Mouse (Mus musculus) kidney, postnatal 0 days (tissue): ENCODE results near the gene Relch. TPM values are rescaled to one million over a fixed set of nuclear protein-coding genes. Genes with fewer than 3 reads are reported as not detected.
A peak's percentile ranks its signal among the peaks of the same experiment; 100 is the strongest.

Experiments
- ATAC-seq: fragments of 200-750 bp; cut with Nextera tagmentation; replicated peaks from 2 replicates; pipeline ENCODE4 v1.8.0; 2017; ENCODE audit warnings: low read depth, moderate number of reproducible peaks, moderate TSS enrichment, moderate library complexity; ENCODE audit not compliant: low FRiP score
- DNase-seq: peaks from one replicate; pipeline ENCODE4 v3.0.0-alpha.2; 2016; ENCODE audit warnings: low spot score
- H3K27ac ChIP-seq: fragments of 300-500 bp; sonication (generic); 2 replicates; pipeline ENCODE4 v1.5.1; 2014; ENCODE audit warnings: mild to moderate bottlenecking
- H3K27me3 ChIP-seq: fragments of 300-500 bp; sonication (generic); 2 replicates; pipeline ENCODE4 v1.6.1; 2014; ENCODE audit warnings: low read length, mixed read lengths; ENCODE audit not compliant: insufficient read depth
- H3K36me3 ChIP-seq: fragments of 300-500 bp; sonication (generic); 2 replicates; pipeline ENCODE4 v1.6.1; 2014; ENCODE audit warnings: low read length, mixed read lengths; ENCODE audit not compliant: insufficient read depth
- H3K4me1 ChIP-seq: fragments of 300-500 bp; sonication (generic); replicated peaks from 2 replicates; pipeline ENCODE4 v1.6.1; 2014; ENCODE audit warnings: antibody characterized with exemption, low read length, mixed read lengths; ENCODE audit not compliant: insufficient read depth
- H3K4me2 ChIP-seq: fragments of 300-500 bp; sonication (generic); 2 replicates; pipeline ENCODE4 v1.6.1; 2014; ENCODE audit warnings: mild to moderate bottlenecking, low read length, moderate library complexity, mixed read lengths
- H3K4me3 ChIP-seq: fragments of 300-500 bp; sonication (generic); replicated peaks from 2 replicates; pipeline ENCODE4 v1.5.1; 2014; ENCODE audit warnings: low read depth, low read length
- H3K9ac ChIP-seq: fragments of 300-500 bp; sonication (generic); 2 replicates; pipeline ENCODE4 v1.6.1; 2014; ENCODE audit warnings: low read depth, low read length
- H3K9me3 ChIP-seq: fragments of 300-500 bp; sonication (generic); replicated peaks from 2 replicates; pipeline ENCODE4 v1.6.1; 2016; ENCODE audit warnings: low read length, inconsistent platforms, mixed read lengths
- CTCF ChIP-seq: IDR thresholded peaks from 2 replicates; pipeline ENCODE4 v1.5.1; 2016; ENCODE audit warnings: antibody characterized with exemption, low read depth, mild to moderate bottlenecking, moderate library complexity
- WGBS: fragments of 180-500 bp; shearing (Covaris S2); extraction: QIAGEN DNeasy Blood & Tissue Kit; methylation state at CpG from one replicate; pipeline ENCODE4 v1.1.7; 2014; 5-methylcytosine and 5-hydroxymethylcytosine counted together
- polyA plus RNA-seq: library from polyadenylated mRNA; unstranded; fragments of >200 nt; fragmentation: Nextera tagmentation; extraction: Ambion mirVana; gene quantifications from 2 replicates; pipeline ENCODE4 v1.2.1, GENCODE M21; 2015

Gene Relch
- 21.8 and 22.5 TPM in 2 replicates for polyA plus RNA-seq

- H3K4me2 ChIP-seq: peak within 1 kb of the TSS; percentile 97
- H3K27me3 ChIP-seq: no peaks in the 10 kb centered on the region
- peaks cover 4% of the 10 kb centered on the region; the same call in 1 of the 2 replicates for H3K4me1 ChIP-seq
- peak; percentile 42; the same call in 1 of the 2 replicates for TF ChIP-seq CTCF
- DNase-seq: peak; percentile 100
- no peaks in the 10 kb centered on the region for H3K9me3 ChIP-seq
- WGBS: 0% methylated on average over 41 of the region's 41 CpGs
- H3K27ac ChIP-seq: peak within 1 kb of the TSS; percentile 87
- ATAC-seq: peak; percentile 99
- peak within 1 kb of the TSS; percentile 98 for H3K4me3 ChIP-seq
- no peaks in the 10 kb centered on the region for H3K36me3 ChIP-seq
- peak within 1 kb of the TSS; percentile 95 for H3K9ac ChIP-seq
Observed at GRCm38 (mm10) chr1:105663171-105663961, at the start of gene Relch, which contains the start of gene Pign. Gene Relch (plus strand): TSS chr1:105663861. Gene Pign (minus strand): TSS chr1:105663677.

- Histone ChIP-seq H3K4me3 (no peak overlapping the region), H3K9ac (no peak overlapping the region), H3K27me3 (no peaks in the 10 kb centered on the region), H3K9me3 (no peaks in the 10 kb centered on the region), H3K4me2 (no peak overlapping the region), H3K27ac (no peak overlapping the region), H3K36me3 (no peaks in the 10 kb centered on the region), H3K4me1 (no peaks in the 10 kb centered on the region)
- TF ChIP-seq CTCF: peak; percentile 80
- DNase-seq: peak; percentile 82
- 36% methylated on average over 3 of the region's 3 CpGs for WGBS
- ATAC-seq: no peak
Observed at GRCm38 (mm10) chr1:105630481-105630880, 33.2 kb upstream of the Relch start.

- 91% methylated on average over 3 of the region's 3 CpGs for WGBS
- Histone ChIP-seq H3K4me3 (no peak overlapping the region), H3K4me2 (no peak overlapping the region), H3K27me3 (no peaks in the 10 kb centered on the region), H3K4me1 (no peaks in the 10 kb centered on the region), H3K27ac (no peak overlapping the region), H3K36me3 (peaks cover 28% of the 10 kb centered on the region; the same call in 1 of the 2 replicates), H3K9ac (no peak overlapping the region), H3K9me3 (no peaks in the 10 kb centered on the region)
- ATAC-seq (no peak), DNase-seq (no peak)
- no peak for TF ChIP-seq CTCF
Observed at GRCm38 (mm10) chr1:105644093-105644492, 19.6 kb upstream of the Relch start.

GRCm38 (mm10) chr1:105650650-105651049 is 13.0 kb upstream of the Relch start:
- no peak overlapping the region for H3K4me2 ChIP-seq
- 89% methylated on average over 1 of the region's 1 CpGs for WGBS
- no peaks in the 10 kb centered on the region for H3K27me3 ChIP-seq
- no peak overlapping the region for H3K4me3 ChIP-seq
- H3K27ac ChIP-seq: no peak overlapping the region
- 0 out of 2 replicates have a peak, but pooled peaks cover 7% of the 10 kb centered on the region for H3K36me3 ChIP-seq
- no peak overlapping the region for H3K9ac ChIP-seq
- H3K9me3 ChIP-seq: no peaks in the 10 kb centered on the region
- no peak for TF ChIP-seq CTCF
- H3K4me1 ChIP-seq: no peaks in the 10 kb centered on the region
- ATAC-seq (no peak), DNase-seq (no peak)

GRCm38 (mm10) chr1:105653981-105654380 is 9.7 kb upstream of the Relch start:
- H3K4me2 ChIP-seq: no peak overlapping the region
- no peaks in the 10 kb centered on the region for H3K27me3 ChIP-seq
- DNase-seq (no peak), ATAC-seq (no peak)
- TF ChIP-seq CTCF: no peak
- 98% methylated on average over 1 of the region's 1 CpGs for WGBS
- H3K9ac ChIP-seq: no peak overlapping the region
- H3K9me3 ChIP-seq: no peaks in the 10 kb centered on the region
- H3K4me1 ChIP-seq: no peaks in the 10 kb centered on the region
- H3K27ac ChIP-seq: no peak overlapping the region
- 0 out of 2 replicates have a peak, but pooled peaks cover 4% of the 10 kb centered on the region for H3K36me3 ChIP-seq
- no peak overlapping the region for H3K4me3 ChIP-seq

GRCm38 (mm10) chr1:105660015-105660414 is 3.6 kb upstream of the Relch start:
- peak; percentile 86 for TF ChIP-seq CTCF
- Histone ChIP-seq H3K27me3 (no peaks in the 10 kb centered on the region), H3K27ac (no peak overlapping the region), H3K9ac (no peak overlapping the region), H3K9me3 (no peaks in the 10 kb centered on the region), H3K4me2 (no peak overlapping the region), H3K36me3 (0 out of 2 replicates have a peak, but pooled peaks cover 4% of the 10 kb centered on the region), H3K4me3 (no peak overlapping the region), H3K4me1 (0 out of 2 replicates have a peak, but pooled peaks cover 4% of the 10 kb centered on the region)
- WGBS: 19% methylated on average over 3 of the region's 3 CpGs
- ATAC-seq (no peak), DNase-seq (peak; percentile 76)
